Mouse (Mus musculus) telencephalon, adult 2 months (tissue): ENCODE measurements around the gene Tex26.

Experiments
- DNase-seq: peaks from one replicate; pipeline ENCODE4 v3.0.0-alpha.2; 2011; ENCODE audit warnings: low read depth, low spot score

The Tex26 gene

GRCm38 (mm10) chr5:149439531-149440179 lies at the start of gene Tex26:
TSS of gene Tex26 (plus strand) at chr5:149439660.
- DNase-seq = peak; percentile 38

- DNase-seq = no peak
Measured at GRCm38 (mm10) chr5:149391574-149392375, 47.7 kb upstream of the Tex26 start.

GRCm38 (mm10) chr5:149392420-149392988 lies 47.0 kb upstream of the Tex26 start:
- DNase-seq = no peak

GRCm38 (mm10) chr5:149401446-149401975 lies 37.9 kb upstream of the Tex26 start:
- DNase-seq = no peak

GRCm38 (mm10) chr5:149402029-149402428 lies 37.4 kb upstream of the Tex26 start:
- DNase-seq = no peak

GRCm38 (mm10) chr5:149403386-149403785 lies 36.1 kb upstream of the Tex26 start:
- no peak for DNase-seq

GRCm38 (mm10) chr5:149404710-149405109 lies 34.8 kb upstream of the Tex26 start:
- no peak for DNase-seq

GRCm38 (mm10) chr5:149406791-149407276 lies 32.6 kb upstream of the Tex26 start:
- DNase-seq = peak; percentile 88

GRCm38 (mm10) chr5:149409502-149409901 lies 30.0 kb upstream of the Tex26 start:
- DNase-seq = no peak

- no peak for DNase-seq
Measured at GRCm38 (mm10) chr5:149411509-149412193, 27.8 kb upstream of the Tex26 start, which contains the start of gene Medag. TSS of gene Medag (plus strand) at chr5:149411749.

GRCm38 (mm10) chr5:149412194-149412575 lies 27.3 kb upstream of the Tex26 start:
- DNase-seq = no peak

- DNase-seq = no peak
Measured at GRCm38 (mm10) chr5:149412671-149413070, 26.8 kb upstream of the Tex26 start.

GRCm38 (mm10) chr5:149414369-149415167 lies 24.9 kb upstream of the Tex26 start:
- DNase-seq = no peak

GRCm38 (mm10) chr5:149417381-149417780 lies 22.1 kb upstream of the Tex26 start:
- DNase-seq = no peak

- no peak for DNase-seq
Measured at GRCm38 (mm10) chr5:149426525-149426924, 12.9 kb upstream of the Tex26 start.

- DNase-seq = no peak
Measured at GRCm38 (mm10) chr5:149427277-149428060, 12.0 kb upstream of the Tex26 start.

GRCm38 (mm10) chr5:149428347-149428746 lies 11.1 kb upstream of the Tex26 start:
- no peak for DNase-seq

- DNase-seq = no peak
Measured at GRCm38 (mm10) chr5:149428810-149429255, 10.6 kb upstream of the Tex26 start.

- no peak for DNase-seq
Measured at GRCm38 (mm10) chr5:149429541-149429940, 9.9 kb upstream of the Tex26 start.

GRCm38 (mm10) chr5:149430943-149431342 lies 8.5 kb upstream of the Tex26 start:
- DNase-seq = no peak
